Mouse (Mus musculus) E14TG2a.4 (cell line): ENCODE measurements around the gene Ptprh.

ENCODE experiments used
- CTCF ChIP-seq: conservative IDR thresholded peaks from 2 replicates; pipeline ENCODE4 v1.5.1; 2014; ENCODE audit warnings: low read length
- NANOG ChIP-seq: IDR thresholded peaks from 2 replicates; pipeline ENCODE4 v1.6.1; 2014; ENCODE audit warnings: borderline replicate concordance, low read length, mixed read lengths
- POU5F1 ChIP-seq: IDR thresholded peaks from 2 replicates; pipeline ENCODE4 v1.6.1; 2014; ENCODE audit warnings: low read length, borderline replicate concordance

GRCm38 (mm10) chr7:4522292-4522691, 81.5 kb downstream of the Ptprh start:
- TF ChIP-seq CTCF (no peak), NANOG (no peak), POU5F1 (no peak)
